Mouse (Mus musculus) cerebellum, postnatal 4 days (tissue): Measurements from ENCODE around the gene Psmf1.
A peak's percentile ranks its signal among the peaks of the same experiment; 100 is the strongest.

Experiments used
- DNase-seq, 2 experiments: peaks; one replicate each; pipeline ENCODE4 v3.0.0; 2022; ENCODE audit warnings: low spot score in 2 of 2, mixed read lengths in 1 of 2

Gene Psmf1

DNA sequence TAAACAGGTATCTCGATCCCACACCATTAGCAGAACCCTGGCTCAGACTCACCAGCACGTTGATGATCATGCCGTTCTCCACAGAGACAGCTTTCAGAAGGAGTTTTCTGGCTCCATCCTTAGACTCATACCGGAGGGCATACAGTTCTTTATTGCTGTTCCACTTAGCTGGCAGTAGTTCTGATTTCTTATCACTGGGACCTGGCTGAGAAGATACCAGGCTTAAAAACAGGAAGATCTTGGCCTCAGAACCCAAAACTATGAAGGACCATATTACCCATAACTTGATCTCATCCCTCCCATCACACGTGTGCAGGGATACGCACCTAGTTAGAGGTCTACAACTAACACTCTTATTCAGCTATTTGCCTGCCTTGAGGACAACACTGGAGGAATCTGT is 8.6 kb downstream of the Psmf1 start:
- DNase-seq = no peak

DNA sequence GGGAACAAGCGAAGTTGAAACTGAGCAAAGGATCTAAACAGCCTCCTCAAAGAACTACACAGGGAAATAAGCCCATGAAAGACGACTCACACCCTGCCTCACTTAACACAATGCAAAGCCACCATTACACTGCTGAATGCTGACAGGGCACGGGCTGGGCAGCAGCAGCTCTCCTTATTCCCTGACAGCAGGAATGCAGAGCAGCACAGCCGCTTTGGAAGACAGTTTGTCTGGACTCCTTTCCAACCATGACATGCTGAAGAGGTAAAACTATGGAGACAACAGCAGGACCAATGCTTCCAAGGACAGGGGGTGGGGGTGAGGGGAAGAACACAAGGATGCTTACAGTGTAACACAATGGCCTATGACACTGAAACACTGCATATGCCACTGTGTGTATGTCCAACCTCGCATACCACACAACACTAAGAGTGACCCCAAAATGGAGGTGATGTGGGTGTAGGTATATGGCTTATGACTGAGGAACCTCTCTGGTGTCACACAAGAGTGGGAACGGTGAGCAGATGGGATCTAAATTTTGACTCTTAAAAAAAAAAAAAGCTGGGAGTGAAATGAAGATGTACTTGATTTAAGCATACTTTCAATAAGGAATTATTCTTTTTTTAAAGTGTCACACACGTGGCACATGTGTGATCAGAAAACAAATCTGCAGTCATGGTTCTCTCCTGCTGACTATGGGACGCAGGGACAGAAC is 10.7 kb downstream of the Psmf1 start:
- no peak for DNase-seq

GRCm38 (mm10) chr2:151724094-151724493 is 19.9 kb downstream of the Psmf1 start:
- DNase-seq = no peak

DNA sequence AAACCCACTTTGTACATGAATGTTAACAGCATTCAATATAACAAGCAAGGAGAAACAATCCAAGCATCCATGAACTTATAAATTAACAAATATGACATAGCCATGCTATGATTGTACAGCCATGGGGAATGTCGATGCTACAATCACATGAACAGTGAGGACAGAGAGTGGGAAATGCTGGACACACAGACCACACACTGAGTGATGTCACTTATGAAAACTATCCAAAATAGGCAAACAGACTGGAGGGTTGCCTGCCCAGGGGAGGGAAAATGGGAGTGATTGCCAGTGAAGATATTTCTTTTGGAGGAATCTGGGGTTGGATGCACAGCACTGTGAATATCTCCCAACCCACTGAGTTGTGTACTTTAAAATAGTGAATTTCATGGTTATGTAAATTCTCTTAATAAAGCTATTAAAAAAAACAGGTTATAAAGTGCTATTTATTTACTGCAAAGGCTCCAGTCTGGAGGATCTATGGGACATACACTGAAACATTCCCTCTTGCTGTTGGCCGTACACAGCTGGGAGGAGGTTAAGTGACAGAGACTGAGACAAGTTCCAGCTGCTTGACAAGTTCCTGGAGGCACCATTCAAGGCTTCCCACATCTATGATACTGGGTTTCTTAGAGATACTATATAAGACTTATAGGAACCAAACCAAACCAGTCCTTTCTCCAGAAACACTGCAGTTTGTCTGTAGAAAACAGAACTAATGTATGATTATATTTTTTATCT is 27.5 kb downstream of the Psmf1 start:
- DNase-seq = no peak

DNA sequence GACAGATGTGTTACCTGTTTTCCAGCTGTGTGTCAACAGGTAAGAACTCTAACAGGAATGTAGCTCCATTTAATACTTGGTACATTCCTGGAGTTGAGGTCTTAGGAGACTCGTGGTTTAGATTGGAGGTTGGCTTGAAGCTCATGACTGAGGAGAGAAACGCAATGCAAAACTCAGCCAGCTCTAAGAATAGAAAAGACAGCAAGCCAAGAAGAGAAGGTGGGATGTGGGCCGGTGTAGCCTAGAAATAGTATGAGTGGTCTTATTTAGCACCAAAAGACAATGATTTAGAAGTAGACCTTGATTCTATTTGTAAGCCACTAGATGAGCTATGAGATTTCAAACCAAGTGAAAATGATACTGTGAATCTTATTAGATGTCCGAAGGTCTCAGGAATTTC is 28.5 kb downstream of the Psmf1 start:
- no peak for DNase-seq

GRCm38 (mm10) chr2:151712647-151713046 is 31.3 kb downstream of the Psmf1 start:
- DNase-seq = no peak

GRCm38 (mm10) chr2:151702851-151703190 is 41.2 kb downstream of the Psmf1 start:
- DNase-seq = no peak

DNA sequence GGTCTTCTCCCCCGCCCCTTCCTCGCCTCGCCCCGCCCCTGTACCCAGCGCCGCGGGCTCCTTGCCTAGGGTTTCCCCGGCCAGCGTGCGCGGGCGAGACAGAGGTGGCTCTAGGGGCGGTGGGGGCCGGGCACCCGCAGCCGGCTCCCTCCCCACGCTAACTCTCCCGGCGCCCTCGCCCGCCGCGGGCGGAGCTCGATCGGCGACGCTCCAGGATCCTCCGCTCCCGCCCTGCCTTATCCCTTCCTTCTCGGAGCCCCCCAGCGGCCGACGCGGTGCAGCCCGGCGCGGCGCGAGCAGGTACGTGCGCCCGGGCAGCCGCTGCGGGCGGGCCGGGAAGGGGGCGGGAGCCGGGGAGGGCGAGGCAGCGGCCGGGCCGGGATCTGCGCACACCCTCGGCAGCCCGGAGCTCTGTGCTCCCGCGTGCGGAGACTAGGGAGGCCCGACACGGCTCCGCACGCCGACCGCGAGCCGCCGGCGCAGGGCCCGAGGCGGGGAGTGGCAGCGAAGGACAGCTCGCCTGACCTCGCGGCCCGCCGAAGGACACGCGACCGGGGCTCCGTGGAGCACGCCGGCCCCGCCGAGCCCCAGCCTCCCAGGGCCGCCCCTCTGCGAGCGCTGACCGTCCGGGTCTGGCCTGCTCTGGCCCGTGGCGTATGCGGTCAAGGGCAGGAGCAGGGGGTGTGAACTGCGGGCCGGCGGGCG is 41.7 kb downstream of the Psmf1 start:
- DNase-seq = peak in 1 of 2 experiments; percentile 42

GRCm38 (mm10) chr2:151701231-151702145 is 42.5 kb downstream of the Psmf1 start, which contains the start of gene Tmem74b:
Gene Tmem74b, plus strand, starts transcription at chr2:151702008.
- no peak for DNase-seq

DNA sequence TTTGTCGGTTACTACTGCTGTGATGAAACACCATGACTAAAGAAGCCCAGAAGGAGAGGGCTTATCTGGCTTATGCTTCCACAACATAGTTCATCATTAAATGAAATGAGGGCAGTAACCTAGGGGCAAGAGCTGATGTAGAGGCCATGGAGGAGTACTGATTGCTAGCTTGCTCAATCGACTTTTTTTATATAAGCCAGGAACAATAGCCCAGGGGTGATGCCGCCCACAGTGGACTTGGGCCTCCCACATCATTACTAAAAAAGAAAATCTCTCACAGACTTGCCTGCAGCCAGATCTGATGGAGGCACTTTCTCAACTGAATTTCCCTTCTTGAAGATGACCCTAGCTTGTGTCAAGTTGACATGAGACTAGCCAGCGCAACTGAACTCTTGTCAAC is 61.0 kb downstream of the Psmf1 start:
- no peak for DNase-seq

DNA sequence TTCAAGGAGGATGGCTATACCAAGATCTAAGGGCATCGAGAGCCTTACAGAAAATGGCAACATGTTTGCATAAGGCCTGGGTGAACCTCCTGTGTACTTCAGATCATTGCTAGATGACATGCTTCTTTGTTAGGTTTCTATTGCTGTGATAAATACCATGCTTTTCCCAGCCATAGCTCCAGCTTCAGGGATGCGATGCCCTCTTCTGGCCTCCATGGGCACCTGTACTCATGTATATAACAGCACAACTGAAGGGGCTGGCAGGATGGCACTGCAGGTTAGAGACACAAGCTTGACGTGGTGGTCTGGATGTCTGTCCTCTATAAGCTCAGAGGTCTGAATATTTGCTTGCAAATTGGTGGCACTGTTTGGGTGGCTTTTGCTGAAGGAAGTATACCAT is 61.6 kb downstream of the Psmf1 start:
- peak in 1 of 2 experiments; percentile 36 for DNase-seq

DNA sequence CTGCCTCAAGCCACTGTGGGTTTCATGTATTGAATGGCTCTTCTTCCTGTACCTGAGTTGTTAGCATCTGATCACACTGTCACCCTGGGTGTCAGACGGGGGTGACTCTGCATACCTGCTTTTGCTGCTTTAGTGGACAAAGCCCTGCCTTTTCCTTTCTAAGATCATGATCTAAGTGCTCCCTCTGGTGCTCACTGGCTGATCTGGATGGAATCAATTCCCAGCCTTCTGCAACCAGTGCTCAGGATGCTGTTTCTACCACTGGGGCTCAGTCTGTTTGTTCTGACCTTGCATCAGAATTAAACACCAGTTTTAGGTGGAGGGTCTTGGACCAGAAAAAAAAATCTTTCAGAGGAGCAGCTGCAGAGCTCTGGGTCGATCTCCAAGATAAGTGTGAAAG is 67.8 kb downstream of the Psmf1 start:
- DNase-seq = no peak

- no peak for DNase-seq
Measured at GRCm38 (mm10) chr2:151670968-151671329, 73.0 kb downstream of the Psmf1 start.

- DNase-seq = no peak
Measured at GRCm38 (mm10) chr2:151670026-151670967, 73.7 kb downstream of the Psmf1 start.

DNA sequence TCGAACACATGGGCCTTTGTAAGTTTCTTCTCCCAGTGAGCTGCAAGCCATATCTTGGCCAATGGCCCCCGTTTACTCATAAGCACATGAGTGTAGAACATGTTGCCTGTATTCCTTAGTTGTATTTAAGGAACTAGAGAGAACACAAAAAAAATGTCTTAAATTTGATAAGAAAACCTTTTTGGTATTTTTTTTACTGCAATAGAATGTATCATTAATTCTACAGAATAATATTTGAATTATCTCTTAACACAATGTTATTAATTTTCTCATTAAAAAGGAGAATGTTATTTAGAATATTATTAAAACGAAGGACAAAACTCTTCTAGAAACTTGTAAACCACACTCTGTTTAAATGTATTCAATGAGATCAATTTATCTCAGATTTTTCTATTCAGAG is 75.6 kb downstream of the Psmf1 start, which contains the start of gene Rad21l:
Gene Rad21l (minus strand): TSS at position 101 of the 400 bp plus-strand sequence.
- no peak for DNase-seq
